Mouse (Mus musculus) erythroblast, embryonic 14.5 days (primary cell): ENCODE data around the gene Hacd2. TPM values are rescaled to one million over a fixed set of nuclear protein-coding genes. Genes with fewer than 3 reads are reported as not detected.

ENCODE experiments used
- H3K27me3 ChIP-seq: 2 replicates; pipeline ENCODE4 v1.6.1; 2012; ENCODE audit warnings: inconsistent platforms; ENCODE audit not compliant: control insufficient read depth
- H3K36me3 ChIP-seq: 2 replicates; pipeline ENCODE4 v1.6.1; 2012; ENCODE audit warnings: mild to moderate bottlenecking, inconsistent platforms; ENCODE audit not compliant: control insufficient read depth
- H3K4me1 ChIP-seq: 2 replicates; pipeline ENCODE4 v1.6.1; 2012; ENCODE audit warnings: inconsistent platforms; ENCODE audit not compliant: control insufficient read depth
- H3K4me3 ChIP-seq: replicated peaks from 2 replicates; pipeline ENCODE3; 2012; ENCODE audit warnings: moderate library complexity, mild to moderate bottlenecking, inconsistent platforms
- H3K9me3 ChIP-seq: 2 replicates; pipeline ENCODE4 v1.6.1; 2012; ENCODE audit warnings: low read length, inconsistent platforms, mixed read lengths; ENCODE audit not compliant: control insufficient read depth
- GATA1 ChIP-seq: IDR thresholded peaks from 2 replicates; pipeline ENCODE4 v1.6.1; 2012; ENCODE audit warnings: low read length, inconsistent platforms, mixed read lengths
- TAL1 ChIP-seq: IDR thresholded peaks from 3 replicates; pipeline ENCODE4 v1.6.1; 2012; ENCODE audit warnings: low read length, inconsistent platforms, mixed read lengths
- polyA plus RNA-seq: library from polyadenylated mRNA; stranded (reverse); fragments of >175 nt; gene quantifications from 2 replicates; pipeline ENCODE4 v1.2.3, GENCODE M21; 2012

Hacd2 gene
- polyA plus RNA-seq, 1 experiment, result 3.0 TPM

GRCm38 (mm10) chr16:35055861-35056260 is 33.6 kb downstream of the Hacd2 start:
- Histone ChIP-seq H3K4me3 (no peak overlapping the region), H3K36me3 (peaks cover 21% of the 10 kb centered on the region), H3K4me1 (peaks cover 45% of the 10 kb centered on the region), H3K27me3 (no peaks in the 10 kb centered on the region), H3K9me3 (no peaks in the 10 kb centered on the region)
- TF ChIP-seq GATA1 (no peak), TAL1 (no peak)

GRCm38 (mm10) chr16:35056306-35056705 is 34.1 kb downstream of the Hacd2 start:
- H3K4me3 ChIP-seq, result no peak overlapping the region

GRCm38 (mm10) chr16:35056786-35057185 is 34.6 kb downstream of the Hacd2 start:
- Histone ChIP-seq H3K36me3 (peaks cover 17% of the 10 kb centered on the region), H3K27me3 (no peaks in the 10 kb centered on the region), H3K4me1 (peaks cover 41% of the 10 kb centered on the region), H3K4me3 (no peak overlapping the region), H3K9me3 (no peaks in the 10 kb centered on the region)
- TF ChIP-seq GATA1 (no peak), TAL1 (no peak)

More at GRCm38 (mm10) chr16:35056306-35056705, 34.1 kb downstream of the Hacd2 start:
- H3K4me1 ChIP-seq, result peaks cover 41% of the 10 kb centered on the region
- peaks cover 17% of the 10 kb centered on the region for H3K36me3 ChIP-seq
- H3K9me3 ChIP-seq, result no peaks in the 10 kb centered on the region
- no peaks in the 10 kb centered on the region for H3K27me3 ChIP-seq
- TF ChIP-seq TAL1 (no peak), GATA1 (no peak)

- TF ChIP-seq GATA1 (no peak), TAL1 (no peak)
- no peaks in the 10 kb centered on the region for H3K27me3 ChIP-seq
- peaks cover 19% of the 10 kb centered on the region for H3K36me3 ChIP-seq
- H3K4me3 ChIP-seq, result no peak overlapping the region
- H3K4me1 ChIP-seq, result peaks cover 4% of the 10 kb centered on the region
- H3K9me3 ChIP-seq, result no peaks in the 10 kb centered on the region
Observed at GRCm38 (mm10) chr16:35061017-35061416, 38.8 kb downstream of the Hacd2 start.

GRCm38 (mm10) chr16:35065724-35066123 is 43.5 kb downstream of the Hacd2 start:
- TF ChIP-seq GATA1 (no peak), TAL1 (no peak)
- H3K4me3 ChIP-seq, result no peak overlapping the region
- no peaks in the 10 kb centered on the region for H3K27me3 ChIP-seq
- no peaks in the 10 kb centered on the region for H3K4me1 ChIP-seq
- H3K36me3 ChIP-seq, result peaks cover 15% of the 10 kb centered on the region
- no peaks in the 10 kb centered on the region for H3K9me3 ChIP-seq

GRCm38 (mm10) chr16:35067095-35067494 is 44.9 kb downstream of the Hacd2 start:
- H3K36me3 ChIP-seq, result peaks cover 12% of the 10 kb centered on the region
- no peaks in the 10 kb centered on the region for H3K4me1 ChIP-seq
- TF ChIP-seq TAL1 (no peak), GATA1 (no peak)
- no peaks in the 10 kb centered on the region for H3K27me3 ChIP-seq
- H3K4me3 ChIP-seq, result no peak overlapping the region
- H3K9me3 ChIP-seq, result no peaks in the 10 kb centered on the region

- Histone ChIP-seq H3K27me3 (no peaks in the 10 kb centered on the region), H3K36me3 (peaks cover 8% of the 10 kb centered on the region), H3K4me1 (no peaks in the 10 kb centered on the region), H3K4me3 (no peak overlapping the region), H3K9me3 (no peaks in the 10 kb centered on the region)
- TF ChIP-seq GATA1 (no peak), TAL1 (no peak)
Observed at GRCm38 (mm10) chr16:35067631-35068030, 45.4 kb downstream of the Hacd2 start.

GRCm38 (mm10) chr16:35068886-35069285 is 46.7 kb downstream of the Hacd2 start:
- TF ChIP-seq GATA1 (no peak), TAL1 (no peak)
- Histone ChIP-seq H3K36me3 (peaks cover 6% of the 10 kb centered on the region), H3K4me3 (no peak overlapping the region), H3K9me3 (no peaks in the 10 kb centered on the region), H3K27me3 (no peaks in the 10 kb centered on the region), H3K4me1 (no peaks in the 10 kb centered on the region)

- peaks cover 14% of the 10 kb centered on the region for H3K36me3 ChIP-seq
- no peak for TF ChIP-seq TAL1
- TF ChIP-seq GATA1, result no peak
- H3K27me3 ChIP-seq, result no peaks in the 10 kb centered on the region
- no peaks in the 10 kb centered on the region for H3K4me1 ChIP-seq
- H3K4me3 ChIP-seq, result no peak overlapping the region
- H3K9me3 ChIP-seq, result no peaks in the 10 kb centered on the region
Observed at GRCm38 (mm10) chr16:35074436-35074835, 52.2 kb downstream of the Hacd2 start.

- H3K4me3 ChIP-seq, result no peak overlapping the region
- H3K36me3 ChIP-seq, result peaks cover 18% of the 10 kb centered on the region
- H3K9me3 ChIP-seq, result no peaks in the 10 kb centered on the region
- no peaks in the 10 kb centered on the region for H3K4me1 ChIP-seq
- TF ChIP-seq TAL1, result no peak
- no peak for TF ChIP-seq GATA1
- no peaks in the 10 kb centered on the region for H3K27me3 ChIP-seq
Observed at GRCm38 (mm10) chr16:35075643-35076042, 53.4 kb downstream of the Hacd2 start.
